Mouse (Mus musculus) hematopoietic multipotent progenitor cell, adult 10-12 weeks (in vitro differentiated cells): ENCODE results near the gene Casc4. TPM values are rescaled to one million over a fixed set of nuclear protein-coding genes. Genes with fewer than 3 reads are reported as not detected.

Experiments used
- polyA plus RNA-seq: library from polyadenylated mRNA; stranded (reverse); fragments of >175 nt; gene quantifications from 2 replicates; pipeline ENCODE4 v1.2.3, GENCODE M21; 2012; ENCODE audit warnings: low replicate concordance

Casc4 gene
- polyA plus RNA-seq, result 3.2 and 6.9 TPM in 2 replicates

GRCm38 (mm10) chr2:121866632-121867050 lies at the start of gene Casc4:
Gene Casc4 (plus strand): TSS chr2:121866970.

GRCm38 (mm10) chr2:121955765-121956223 lies 89.0 kb downstream of the Casc4 start, which contains the start of the genes Ctdspl2 and Mageb3:
Gene Ctdspl2 (plus strand): TSS chr2:121956001.
Gene Mageb3 (minus strand): TSS chr2:121956092.

Other genes starting within 250 kb of the Casc4 start
- gene Frmd5, start 59.9 kb upstream of the Casc4 start, polyA plus RNA-seq, result 0.66 and 1.0 TPM in 2 replicates
- gene Ctdspl2, start 89.0 kb downstream of the Casc4 start, polyA plus RNA-seq, result 1.1 and 3.8 TPM in 2 replicates
- gene Mageb3, start 89.1 kb downstream of the Casc4 start, polyA plus RNA-seq, result not detected in 2 replicates
- gene Eif3j1, start 161.6 kb downstream of the Casc4 start, polyA plus RNA-seq, result 20.5 and 44.1 TPM in 2 replicates